Mouse (Mus musculus) adrenal gland, postnatal 14 days (tissue): ENCODE data around the gene Glis3. TPM values are rescaled to one million over a fixed set of nuclear protein-coding genes. Genes with fewer than 3 reads are reported as not detected.

ENCODE experiments used
- DNase-seq: peaks from one replicate; pipeline ENCODE4 v3.0.0; 2021; ENCODE audit warnings: mixed read lengths
- long read RNA-seq, 2 experiments: library from polyadenylated mRNA; stranded (forward); transcript quantifications; one replicate each; pipeline ENCODE4 v2.0.0; 2021
- total RNA-seq: library from RNA; stranded (reverse); gene quantifications from 2 replicates; pipeline ENCODE4 v1.2.3, GENCODE M21; 2021

Gene Glis3
- total RNA-seq = 6.4 and 8.9 TPM in 2 replicates
- long read RNA-seq, experiment 1 = 0 reads
- long read RNA-seq, experiment 2 = 0 reads

GRCm38 (mm10) chr19:28679776-28680391 lies at the start of gene Glis3:
Gene Glis3 (minus strand): TSS chr19:28680077.
- DNase-seq = peak; percentile 81

- peak; percentile 75 for DNase-seq
Measured at GRCm38 (mm10) chr19:28726161-28726880, 46.4 kb upstream of the Glis3 start.

DNA sequence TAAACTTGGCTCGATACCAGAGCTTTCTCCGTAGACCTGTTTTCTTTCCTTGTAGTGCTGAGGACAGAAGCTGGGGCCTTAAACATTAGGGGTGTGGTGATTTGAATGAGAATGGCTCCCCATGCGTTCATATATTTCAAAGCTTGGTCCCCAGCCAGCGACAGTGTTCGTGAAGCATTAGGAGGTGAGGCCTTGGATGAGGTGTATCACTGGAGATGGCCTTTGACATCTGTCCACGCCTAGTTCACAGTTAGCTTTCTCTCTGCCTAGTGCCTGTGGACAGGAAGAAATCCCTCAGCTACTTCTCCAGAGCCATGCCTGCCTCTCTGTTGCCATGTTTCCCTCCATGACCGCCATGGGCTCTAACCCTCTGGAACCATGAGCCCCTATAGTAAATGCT lies 44.8 kb upstream of the Glis3 start:
- no peak for DNase-seq

GRCm38 (mm10) chr19:28722626-28723025 lies 42.7 kb upstream of the Glis3 start:
- DNase-seq = no peak

DNA sequence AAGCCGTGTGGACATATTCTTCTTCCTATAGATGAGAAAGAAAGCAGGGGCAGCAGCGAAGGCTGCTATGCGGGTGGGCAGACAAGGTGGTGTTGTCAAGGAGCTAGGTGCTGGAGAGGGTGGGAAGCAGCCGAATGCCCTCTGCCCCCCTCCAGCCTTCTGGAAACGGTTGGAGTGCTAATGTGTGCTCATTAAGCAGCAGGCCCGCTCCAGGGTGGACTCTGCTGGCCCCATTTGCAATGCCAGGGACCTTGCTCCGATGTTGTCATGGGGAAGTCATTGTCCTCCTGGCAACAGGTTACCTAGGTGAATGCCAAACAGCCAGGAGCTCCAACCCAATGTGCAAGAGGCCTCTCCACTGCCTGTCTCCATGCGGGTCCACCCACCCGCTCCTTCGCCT lies 42.0 kb upstream of the Glis3 start:
- DNase-seq = no peak

DNA sequence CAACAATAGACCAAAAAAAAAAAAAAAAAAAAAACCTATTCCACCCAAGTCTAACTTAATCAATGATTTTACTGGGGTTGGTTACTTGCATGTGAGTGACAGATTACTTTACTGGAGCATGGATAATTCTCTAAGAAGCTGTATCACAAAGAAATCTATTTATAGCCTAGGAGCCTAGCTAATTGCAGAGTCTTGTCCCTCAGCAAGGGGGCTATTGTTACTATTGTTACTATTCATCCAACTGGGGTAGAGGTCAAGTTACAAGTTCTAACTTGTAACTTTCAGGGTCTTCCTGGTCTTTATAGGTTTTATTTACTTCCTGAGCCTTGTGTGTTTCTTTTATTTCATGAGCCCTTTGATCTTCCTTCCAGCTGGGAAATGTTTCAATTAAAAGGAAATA lies 40.1 kb upstream of the Glis3 start:
- DNase-seq = no peak

DNA sequence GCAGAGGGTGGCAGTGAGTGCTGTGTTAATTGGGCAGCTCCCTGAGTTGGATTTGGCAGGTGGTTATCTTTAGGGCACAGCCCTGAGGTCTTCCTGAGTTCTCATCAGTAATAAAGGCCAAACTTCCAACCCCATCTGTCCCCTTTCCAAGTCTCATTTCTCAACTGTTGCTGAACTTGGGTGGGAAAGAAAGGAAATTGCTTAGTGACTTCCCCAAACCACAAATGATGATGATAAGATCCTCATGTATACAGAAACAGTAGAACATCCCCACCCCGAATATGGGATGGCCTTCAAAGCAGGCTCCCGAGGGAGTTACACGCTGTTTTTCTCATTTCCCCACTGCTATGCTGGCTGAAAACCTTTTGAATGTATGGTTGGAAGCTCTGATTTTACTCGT lies 34.8 kb upstream of the Glis3 start:
- no peak for DNase-seq

- no peak for DNase-seq
Measured at GRCm38 (mm10) chr19:28697718-28698117, 17.8 kb upstream of the Glis3 start.

GRCm38 (mm10) chr19:28686398-28686797 lies 6.5 kb upstream of the Glis3 start:
- no peak for DNase-seq

DNA sequence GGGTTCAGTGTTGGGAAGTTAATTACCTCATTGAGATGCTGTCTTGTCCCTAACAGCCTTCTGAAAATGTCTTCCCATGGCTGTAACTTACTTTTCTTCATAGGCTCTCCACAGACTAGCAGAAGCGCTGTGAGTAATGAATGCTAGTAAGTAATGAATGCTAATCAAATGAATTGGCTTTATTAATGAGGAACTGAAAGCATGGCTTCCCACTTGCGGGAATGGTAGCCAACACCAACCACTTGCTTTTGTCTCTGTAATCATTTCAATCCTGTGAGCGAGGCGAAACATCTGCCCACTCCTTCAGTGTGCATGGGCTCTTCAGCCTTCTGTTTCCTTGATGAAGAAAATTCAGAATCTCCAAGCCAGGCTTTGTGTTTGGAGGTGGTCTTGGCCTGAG lies 5.6 kb upstream of the Glis3 start:
- no peak for DNase-seq

DNA sequence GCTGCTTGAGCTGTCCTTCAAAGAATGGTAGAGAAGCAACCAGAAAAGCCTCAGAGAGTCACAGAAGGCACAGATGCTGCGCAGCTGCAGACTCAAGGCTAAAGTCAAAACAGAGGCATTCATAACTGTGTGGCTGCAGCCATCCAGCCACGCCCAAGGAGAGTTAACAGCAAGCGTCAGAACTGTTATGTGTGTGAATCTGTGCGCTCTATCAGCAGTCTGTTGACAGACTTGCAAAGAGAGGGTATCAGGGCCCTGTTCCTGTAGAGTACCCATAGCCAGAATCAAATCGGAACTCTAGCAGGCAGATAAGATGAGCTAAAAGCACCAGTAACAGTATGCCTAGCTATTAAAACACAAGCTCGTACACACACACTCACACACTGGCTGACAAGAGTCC lies 4.5 kb upstream of the Glis3 start:
- DNase-seq = no peak

GRCm38 (mm10) chr19:28683346-28683745 lies 3.5 kb upstream of the Glis3 start:
- DNase-seq = no peak

DNA sequence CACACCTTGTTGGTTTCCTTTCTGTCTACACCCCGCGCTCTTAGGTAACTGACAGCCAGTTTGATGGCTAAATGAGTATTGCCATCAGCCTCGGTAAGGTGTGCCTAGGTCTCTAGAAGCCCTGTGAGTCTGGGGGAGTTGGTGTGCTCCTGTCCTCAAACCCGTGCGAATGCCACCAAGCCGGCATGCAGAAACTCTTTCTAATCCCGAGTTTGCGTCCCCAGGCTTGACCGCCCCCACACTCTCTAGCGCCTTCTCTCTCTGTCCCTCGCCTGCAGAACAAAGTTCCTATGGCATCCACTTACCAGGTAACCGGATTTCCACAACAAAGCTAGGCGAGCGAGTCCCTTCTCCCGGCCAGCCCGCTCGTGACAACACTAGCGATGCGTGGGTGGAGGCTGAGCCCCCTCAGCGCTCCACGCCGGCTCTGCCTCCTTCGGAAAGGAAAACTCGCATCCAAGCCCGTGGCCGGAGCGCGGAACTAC lies 544 bp downstream of the Glis3 start:
- no peak for DNase-seq

DNA sequence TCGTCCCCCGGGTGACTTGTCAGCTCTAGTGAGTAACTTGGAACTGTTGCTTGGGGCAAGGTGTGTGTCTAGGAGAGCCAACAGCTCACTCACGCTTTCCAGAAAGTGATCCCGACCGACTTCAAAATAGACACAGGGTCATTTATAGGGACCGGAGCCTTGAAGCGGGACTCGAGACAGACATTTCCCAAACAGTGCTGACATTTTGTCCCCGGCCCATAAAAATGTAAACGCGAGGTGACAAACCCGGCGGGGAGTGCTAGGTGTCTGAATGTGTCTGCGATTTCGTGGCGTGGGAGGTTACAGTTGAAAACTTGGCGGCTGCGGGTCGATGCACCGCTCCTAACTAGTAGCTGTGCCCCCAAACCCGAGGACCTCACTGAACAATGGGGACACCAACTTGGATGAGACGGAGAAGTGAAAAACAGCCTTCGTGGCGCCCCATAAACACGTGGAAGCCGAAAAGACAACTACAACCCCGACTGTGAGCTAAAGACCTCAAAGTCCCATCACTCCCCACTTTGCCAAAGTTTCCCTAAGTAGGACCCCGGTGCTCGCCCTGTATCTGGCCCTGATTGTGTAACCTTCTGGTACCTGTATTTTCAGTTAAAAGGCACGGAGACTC lies 1.1 kb downstream of the Glis3 start:
- DNase-seq = peak; percentile 30

DNA sequence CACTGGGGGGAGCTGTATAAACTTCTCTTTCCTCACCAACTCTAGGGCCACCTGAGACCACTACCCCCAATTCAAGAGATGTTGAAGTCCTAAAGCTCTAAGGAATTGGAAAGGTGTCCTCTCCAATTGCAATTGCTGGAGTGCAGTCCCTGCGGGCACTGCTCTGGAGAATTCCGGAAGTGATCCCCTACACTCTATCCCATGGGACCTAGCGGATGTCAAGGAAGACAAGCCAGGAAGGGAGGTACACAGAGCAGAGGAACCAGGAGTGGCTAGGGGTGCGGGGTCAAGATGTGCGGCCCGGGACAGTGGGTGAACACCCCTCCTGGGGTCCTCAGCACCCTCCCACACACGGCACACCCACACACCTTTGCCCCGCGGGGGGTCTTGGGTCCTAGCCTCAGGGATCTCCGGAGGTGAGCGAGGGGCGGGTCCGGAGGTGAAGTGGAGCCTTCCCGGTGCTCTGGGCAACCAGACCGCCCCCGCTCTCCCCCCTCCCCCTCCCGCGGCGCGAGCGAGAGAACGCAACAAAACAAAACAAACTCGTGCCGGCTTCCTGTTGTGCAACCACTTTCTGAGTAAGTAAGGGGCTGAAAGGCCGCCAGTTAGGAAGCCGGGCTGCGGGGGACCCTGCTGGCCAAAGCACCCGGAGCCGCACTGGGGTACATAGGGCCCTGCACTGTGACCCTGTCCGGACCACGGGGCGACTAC lies 2.0 kb downstream of the Glis3 start:
- DNase-seq = peak; percentile 80

GRCm38 (mm10) chr19:28677045-28677727 lies 2.7 kb downstream of the Glis3 start:
- peak; percentile 53 for DNase-seq

- DNase-seq = no peak
Measured at GRCm38 (mm10) chr19:28663781-28664180, 16.1 kb downstream of the Glis3 start.

- DNase-seq = no peak
Measured at GRCm38 (mm10) chr19:28663148-28663547, 16.7 kb downstream of the Glis3 start.

DNA sequence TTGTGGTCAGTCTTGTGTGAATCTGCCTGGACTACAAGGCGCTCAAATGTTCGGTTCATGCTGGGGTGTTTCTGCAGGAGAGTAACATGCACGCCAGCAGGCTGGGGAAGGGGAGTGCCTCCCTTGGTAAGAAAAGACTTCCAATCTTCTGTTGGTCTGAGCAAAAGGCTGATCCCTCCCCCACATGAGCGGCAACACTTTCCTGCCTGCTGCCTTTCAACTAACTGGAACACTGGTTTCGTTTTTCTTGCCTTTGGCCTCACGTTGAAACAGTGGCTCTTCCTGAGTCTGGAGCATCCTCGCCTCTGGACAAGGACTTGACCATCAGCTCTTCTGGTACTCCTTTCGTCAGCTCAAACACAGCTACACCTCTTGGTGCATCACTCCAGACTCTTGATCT lies 17.4 kb downstream of the Glis3 start:
- DNase-seq = no peak

DNA sequence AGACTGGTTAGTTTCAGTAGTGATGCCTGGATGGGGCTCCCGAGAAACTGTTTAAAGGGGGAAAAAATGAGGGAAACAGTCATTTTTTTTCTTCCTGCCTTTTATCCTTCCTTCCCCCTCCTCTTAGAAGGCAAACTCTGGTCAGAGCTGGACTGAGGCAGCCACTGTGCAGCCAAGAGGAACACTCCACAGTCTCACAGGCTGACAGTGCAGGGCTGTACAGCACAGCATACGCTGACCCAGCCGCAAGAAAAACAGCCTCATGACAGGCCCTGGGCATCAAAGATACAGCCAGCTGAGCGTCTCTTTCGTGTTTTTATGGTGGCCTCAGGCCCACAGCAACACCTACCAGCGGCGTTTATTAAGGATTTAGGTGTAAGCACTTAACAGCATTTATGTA lies 19.0 kb downstream of the Glis3 start:
- no peak for DNase-seq

DNA sequence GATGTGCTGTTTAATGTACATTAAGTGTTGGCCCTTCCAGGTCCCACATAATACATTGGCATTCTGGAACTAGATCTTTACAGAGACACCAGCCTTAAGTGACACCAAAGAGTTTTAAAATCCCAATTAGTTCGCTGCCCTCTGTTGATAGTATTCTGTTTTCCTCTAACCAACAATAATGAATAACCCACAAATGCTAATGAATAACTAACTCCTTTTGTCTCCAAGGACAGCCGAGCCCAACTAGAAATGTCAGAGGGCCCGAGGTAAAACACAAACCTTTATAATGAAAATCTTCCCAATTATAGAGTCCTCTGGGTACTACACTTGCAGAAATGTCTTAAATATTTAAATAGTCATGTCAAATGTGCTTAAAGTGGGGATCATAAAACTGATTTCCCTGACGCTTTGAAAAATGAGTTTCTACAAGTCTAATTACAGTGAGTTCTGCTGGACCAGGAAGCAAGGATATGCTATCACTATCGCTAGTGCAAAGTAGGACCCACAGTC lies 22.1 kb downstream of the Glis3 start:
- no peak for DNase-seq

GRCm38 (mm10) chr19:28656882-28657281 lies 23.0 kb downstream of the Glis3 start:
- no peak for DNase-seq
